Mouse (Mus musculus) B cell, adult 2 months (primary cell): ENCODE data around the gene Pkhd1.
"Not testable (repeated sequence)": the region's sequence is repeated elsewhere in the genome, so short reads cannot be mapped to it uniquely, and the experiment has no call there.

ENCODE experiments used
- DNase-seq, 2 experiments: peaks; one replicate each; pipeline ENCODE4 v3.0.0; 2022

Gene Pkhd1

GRCm38 (mm10) chr1:20481843-20482242, 136.0 kb downstream of the Pkhd1 start:
- no peak for DNase-seq

- no peak for DNase-seq
Observed at GRCm38 (mm10) chr1:20478695-20479094, 139.2 kb downstream of the Pkhd1 start.

GRCm38 (mm10) chr1:20478266-20478659, 139.6 kb downstream of the Pkhd1 start:
- DNase-seq: no peak

GRCm38 (mm10) chr1:20477561-20478265, 140.2 kb downstream of the Pkhd1 start:
- no peak for DNase-seq

- no peak for DNase-seq
Observed at GRCm38 (mm10) chr1:20470770-20471169, 147.1 kb downstream of the Pkhd1 start.

- no peak for DNase-seq
Observed at GRCm38 (mm10) chr1:20470317-20470716, 147.5 kb downstream of the Pkhd1 start.

- no peak for DNase-seq
Observed at GRCm38 (mm10) chr1:20466481-20466880, 151.4 kb downstream of the Pkhd1 start.

- DNase-seq: no peak
Observed at GRCm38 (mm10) chr1:20454621-20455020, 163.2 kb downstream of the Pkhd1 start.

GRCm38 (mm10) chr1:20450074-20450473, 167.8 kb downstream of the Pkhd1 start:
- DNase-seq: no peak

- not testable (repeated sequence) for DNase-seq
Observed at GRCm38 (mm10) chr1:20432026-20432425, 185.8 kb downstream of the Pkhd1 start.

- no peak for DNase-seq
Observed at GRCm38 (mm10) chr1:20429056-20429394, 188.8 kb downstream of the Pkhd1 start.

- no peak for DNase-seq
Observed at GRCm38 (mm10) chr1:20428370-20429055, 189.4 kb downstream of the Pkhd1 start.

GRCm38 (mm10) chr1:20409411-20409967, 208.4 kb downstream of the Pkhd1 start:
- DNase-seq: no peak

GRCm38 (mm10) chr1:20398319-20398718, 219.5 kb downstream of the Pkhd1 start:
- DNase-seq: no peak

GRCm38 (mm10) chr1:20364437-20364836, 253.4 kb downstream of the Pkhd1 start:
- no peak for DNase-seq

GRCm38 (mm10) chr1:20344651-20345050, 273.2 kb downstream of the Pkhd1 start:
- no peak for DNase-seq

GRCm38 (mm10) chr1:20311485-20311884, 306.4 kb downstream of the Pkhd1 start:
- no peak for DNase-seq

- no peak for DNase-seq
Observed at GRCm38 (mm10) chr1:20310925-20311324, 306.9 kb downstream of the Pkhd1 start.

GRCm38 (mm10) chr1:20306116-20306515, 311.7 kb downstream of the Pkhd1 start:
- DNase-seq: no peak

- DNase-seq: no peak
Observed at GRCm38 (mm10) chr1:20302943-20303578, 314.8 kb downstream of the Pkhd1 start.

- no peak for DNase-seq
Observed at GRCm38 (mm10) chr1:20302187-20302942, 315.5 kb downstream of the Pkhd1 start.

GRCm38 (mm10) chr1:20301631-20302030, 316.2 kb downstream of the Pkhd1 start:
- DNase-seq: no peak

- no peak for DNase-seq
Observed at GRCm38 (mm10) chr1:20288696-20289095, 329.2 kb downstream of the Pkhd1 start.
